Mouse (Mus musculus): ENCODE measurements around the gene Rps6kl1. TPM values are rescaled to one million over a fixed set of nuclear protein-coding genes. Genes with fewer than 3 reads are reported as not detected.

The Rps6kl1 gene
- polyA plus RNA-seq, 1 experiment from 2014 or later = 1.7 TPM

DNA sequence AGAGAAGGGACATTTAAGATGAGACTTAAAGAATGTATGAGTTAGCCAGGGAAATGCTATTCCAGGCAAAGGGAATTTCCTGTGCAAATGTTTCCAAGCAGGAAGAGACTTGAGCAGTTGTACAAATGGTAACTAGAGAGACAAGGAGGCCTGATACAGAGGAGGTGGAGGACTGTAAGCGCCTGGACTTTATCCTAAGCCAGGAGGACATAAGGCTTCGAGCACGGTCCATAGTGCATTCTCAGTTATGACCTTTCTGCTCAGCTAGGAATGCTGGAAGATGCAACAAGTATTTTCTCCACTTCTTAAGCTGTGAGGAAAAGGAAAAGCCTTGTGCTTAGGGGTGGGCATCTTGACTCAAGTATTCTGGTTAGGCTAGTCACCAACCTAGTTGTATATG lies 37.7 kb downstream of the Rps6kl1 start:
- no peak for ATAC-seq (ENCODE audit: insufficient number of reproducible peaks, insufficient read depth, low FRiP score, low TSS enrichment)
- peaks cover 25% of the 10 kb centered on the region for H3K4me1 ChIP-seq
- 97% methylated on average over 3 of the region's 3 CpGs for WGBS

DNA sequence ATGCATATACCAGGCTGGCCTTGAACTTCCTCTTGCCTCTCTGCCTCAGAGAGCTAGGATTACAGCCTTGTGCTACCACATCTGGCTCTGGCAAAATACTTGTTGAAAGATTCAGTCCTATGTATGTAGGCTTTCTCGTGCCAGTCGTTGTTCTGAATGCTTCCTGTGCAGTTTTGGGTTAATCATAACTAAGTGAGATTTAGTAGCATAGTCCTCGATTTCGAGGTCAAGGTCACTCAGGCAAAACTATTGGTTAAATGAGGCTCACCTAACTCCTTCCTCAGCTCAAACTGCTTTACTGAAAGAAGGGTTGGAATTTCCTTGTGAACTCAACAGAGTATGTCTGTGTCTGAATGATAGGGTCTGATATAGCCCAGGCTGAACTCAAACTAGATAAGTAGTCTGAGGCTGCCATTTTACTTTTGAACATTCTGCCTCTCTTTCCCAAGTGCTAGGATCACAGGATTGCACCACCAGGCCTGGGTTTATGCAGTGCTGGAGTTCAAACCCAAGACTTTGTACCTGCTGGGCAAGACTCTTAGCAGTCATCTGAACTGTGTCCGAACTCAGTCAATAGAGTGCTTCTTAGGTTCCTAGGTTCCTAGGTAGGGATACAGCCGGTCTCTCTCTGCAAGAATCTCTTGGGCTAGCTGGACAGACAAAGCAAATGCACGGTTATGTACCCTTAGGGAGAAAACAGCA lies 38.4 kb downstream of the Rps6kl1 start:
- peak overlapping the region; percentile 86; the same call in 1 of the 2 replicates for H3K4me2 ChIP-seq (replicated peaks)
- H3K27me3 ChIP-seq = no peaks in the 10 kb centered on the region
- no peak overlapping the region for H3K4me3 ChIP-seq
- no peak for ATAC-seq (ENCODE audit: insufficient number of reproducible peaks, insufficient read depth, low FRiP score, low TSS enrichment)
- no peak overlapping the region for H3K9ac ChIP-seq
- H3K4me1 ChIP-seq = peaks cover 25% of the 10 kb centered on the region
- H3K27ac ChIP-seq = no peak overlapping the region
- 0 out of 2 replicates have a peak, but pooled peaks cover 8% of the 10 kb centered on the region for H3K36me3 ChIP-seq
- WGBS = 81% methylated on average over 7 of the region's 7 CpGs
- H3K9me3 ChIP-seq = no peaks in the 10 kb centered on the region

More for the DNA sequence above, 37.7 kb downstream of the Rps6kl1 start:
- Histone ChIP-seq H3K36me3 (peaks cover 12% of the 10 kb centered on the region), H3K4me2 (replicated peaks) (no peak overlapping the region), H3K4me3 (no peak overlapping the region), H3K9ac (no peak overlapping the region), H3K27me3 (no peaks in the 10 kb centered on the region), H3K27ac (no peak overlapping the region), H3K9me3 (no peaks in the 10 kb centered on the region)

DNA sequence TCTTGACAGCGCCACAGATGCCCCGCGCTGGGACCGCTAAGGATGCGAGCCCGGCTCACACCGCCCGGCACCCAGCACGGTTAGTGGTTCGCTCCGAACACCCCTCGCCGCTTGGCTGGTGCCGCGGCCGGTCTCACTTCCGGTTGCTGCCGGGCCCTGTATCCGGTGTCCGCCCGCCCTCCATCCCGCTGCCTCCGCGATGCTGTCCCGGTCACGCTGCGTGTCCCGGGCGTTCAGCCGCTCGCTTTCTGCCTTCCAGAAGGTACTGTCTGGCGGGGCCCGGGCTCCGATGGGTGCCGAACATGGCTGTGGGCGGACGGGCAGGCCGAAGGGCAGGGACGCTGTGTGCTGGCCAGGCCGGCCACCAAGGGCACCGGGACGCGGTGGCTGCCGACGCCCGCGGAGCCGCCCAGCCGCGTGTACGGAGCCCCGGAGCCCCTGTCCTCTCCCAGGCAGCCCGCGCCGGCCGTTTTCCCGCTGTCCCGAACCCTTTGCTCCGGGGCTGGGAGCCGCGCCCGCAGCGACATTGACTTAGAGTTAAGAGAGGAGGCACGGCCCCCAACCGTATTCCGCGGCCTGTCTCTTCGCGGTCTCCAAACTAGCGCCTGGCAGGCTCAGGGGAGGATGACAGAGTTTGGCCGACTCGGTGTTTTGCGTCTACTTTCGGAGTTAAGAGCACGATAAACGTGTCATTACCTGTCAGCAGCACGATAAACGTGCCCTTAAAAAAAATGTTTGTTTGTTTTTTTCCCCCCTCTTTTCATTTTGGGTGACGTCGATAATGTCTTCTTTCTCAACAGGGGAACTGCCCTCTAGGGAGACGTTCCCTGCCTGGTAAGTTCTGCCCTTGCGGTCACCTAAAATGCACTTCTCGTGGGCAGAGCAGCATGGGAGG lies 40.1 kb downstream of the Rps6kl1 start, which contains the start of the genes Prox2 and Dlst:
Gene Prox2 (minus strand): TSS at position 62 of the 895 bp plus-strand sequence.
Gene Dlst (plus strand): TSS at position 136 of the 895 bp plus-strand sequence.
- Histone ChIP-seq H3K4me2 (replicated peaks) (peak within 1 kb of the TSS; percentile 86), H3K4me1 (peaks cover 31% of the 10 kb centered on the region), H3K27ac (peak within 1 kb of the TSS; percentile 86), H3K4me3 (peak within 1 kb of the TSS; percentile 100), H3K9me3 (no peaks in the 10 kb centered on the region), H3K36me3 (0 out of 2 replicates have a peak, but pooled peaks cover 8% of the 10 kb centered on the region), H3K27me3 (no peaks in the 10 kb centered on the region), H3K9ac (peak within 1 kb of the TSS; percentile 96)
- under 1% methylated on average over 83 of the region's 83 CpGs for WGBS
- ATAC-seq (ENCODE audit: insufficient number of reproducible peaks, insufficient read depth, low FRiP score, low TSS enrichment) = peak; percentile 85

DNA sequence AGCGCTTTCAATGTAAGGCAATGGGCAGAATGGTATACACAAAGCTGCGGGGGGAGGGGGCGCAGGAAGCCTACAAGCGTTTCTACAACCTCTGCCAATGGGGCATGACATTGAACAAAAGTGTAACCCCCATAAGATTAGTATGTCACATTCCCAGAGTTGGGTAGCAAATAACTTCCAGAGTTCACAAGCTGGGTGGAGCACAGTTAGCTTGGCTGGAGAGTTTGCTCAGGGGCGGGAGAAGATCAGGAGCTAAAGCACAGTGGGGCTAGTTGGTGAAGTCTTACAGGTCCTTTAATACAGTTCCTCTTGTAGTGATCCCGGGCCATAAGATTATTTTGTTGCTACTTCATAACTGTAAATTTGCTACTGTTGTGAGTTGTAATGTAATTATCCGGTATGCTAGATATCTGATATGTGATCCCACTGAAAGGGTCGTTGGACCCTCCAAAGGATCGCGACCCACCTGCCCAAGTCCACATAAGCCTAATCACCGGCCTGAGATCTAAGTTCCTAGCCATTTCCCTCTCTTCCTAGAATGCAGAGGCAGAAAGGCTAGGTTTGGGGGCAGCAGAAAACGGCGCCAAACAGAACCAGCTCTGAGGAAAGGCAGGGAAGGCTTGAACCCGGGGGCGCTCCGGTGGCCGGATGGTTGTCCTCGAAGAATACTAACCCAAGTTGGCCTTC lies 40.9 kb downstream of the Rps6kl1 start:
- Histone ChIP-seq H3K27ac (peak overlapping the region; percentile 86), H3K9me3 (no peaks in the 10 kb centered on the region), H3K9ac (peak overlapping the region; percentile 96), H3K27me3 (no peaks in the 10 kb centered on the region), H3K4me1 (peaks cover 31% of the 10 kb centered on the region), H3K4me3 (peak overlapping the region; percentile 100), H3K36me3 (0 out of 2 replicates have a peak, but pooled peaks cover 3% of the 10 kb centered on the region), H3K4me2 (replicated peaks) (peak overlapping the region; percentile 86)
- peak; percentile 73; the same call in 1 of the 2 replicates for ATAC-seq (ENCODE audit: insufficient number of reproducible peaks, insufficient read depth, low FRiP score, low TSS enrichment)
- 12% methylated on average over 18 of the region's 18 CpGs for WGBS

DNA sequence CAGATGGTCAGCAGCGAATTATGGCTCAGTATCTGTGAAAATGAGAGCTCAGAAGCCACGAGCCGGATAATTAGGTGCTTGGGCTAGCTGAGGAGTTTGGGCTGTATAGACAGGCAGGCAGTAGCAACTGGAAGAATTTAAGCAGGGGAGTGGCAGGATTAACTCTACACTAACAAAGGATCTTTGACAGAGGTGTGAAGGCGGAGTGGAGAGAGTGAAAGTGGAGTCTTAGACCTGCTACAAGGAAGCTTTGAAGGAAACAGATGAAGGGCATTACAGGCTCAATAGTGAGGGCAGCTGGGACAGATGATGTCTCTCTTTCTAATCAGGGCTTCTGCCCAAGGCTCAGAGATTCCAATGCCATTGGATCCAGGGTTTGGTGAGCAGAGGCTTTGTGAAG lies 41.6 kb downstream of the Rps6kl1 start:
- H3K4me2 ChIP-seq (replicated peaks) = peak overlapping the region; percentile 86; the same call in 1 of the 2 replicates
- ATAC-seq (ENCODE audit: insufficient number of reproducible peaks, insufficient read depth, low FRiP score, low TSS enrichment) = no peak
- H3K9me3 ChIP-seq = no peaks in the 10 kb centered on the region
- WGBS = 49% methylated on average over 4 of the region's 4 CpGs
- peaks cover 31% of the 10 kb centered on the region for H3K4me1 ChIP-seq
- H3K27me3 ChIP-seq = no peaks in the 10 kb centered on the region
- H3K27ac ChIP-seq = no peak overlapping the region
- H3K9ac ChIP-seq = no peak overlapping the region
- H3K4me3 ChIP-seq = no peak overlapping the region; the same call in 1 of the 2 replicates
- no peaks in the 10 kb centered on the region for H3K36me3 ChIP-seq

DNA sequence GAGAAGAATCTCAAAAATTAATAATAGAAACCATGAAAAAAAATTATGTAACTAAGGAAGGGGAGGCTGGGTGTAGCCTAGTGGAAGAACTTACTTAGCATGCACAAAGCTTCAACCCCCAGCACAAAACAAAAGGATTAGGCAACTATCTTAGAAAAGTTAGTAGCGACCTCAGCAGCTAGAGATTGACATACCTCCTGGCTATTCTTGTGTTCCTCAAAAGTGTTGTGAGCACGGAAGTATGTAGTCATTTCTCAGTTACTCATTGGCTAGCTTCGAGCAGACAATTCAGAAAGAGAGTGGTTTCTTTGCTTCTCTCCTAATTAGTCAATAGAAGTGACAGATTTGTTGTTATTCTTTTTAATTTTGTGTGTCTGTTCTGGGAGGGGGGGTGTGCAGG lies 42.4 kb downstream of the Rps6kl1 start:
- peaks cover 31% of the 10 kb centered on the region for H3K4me1 ChIP-seq

DNA sequence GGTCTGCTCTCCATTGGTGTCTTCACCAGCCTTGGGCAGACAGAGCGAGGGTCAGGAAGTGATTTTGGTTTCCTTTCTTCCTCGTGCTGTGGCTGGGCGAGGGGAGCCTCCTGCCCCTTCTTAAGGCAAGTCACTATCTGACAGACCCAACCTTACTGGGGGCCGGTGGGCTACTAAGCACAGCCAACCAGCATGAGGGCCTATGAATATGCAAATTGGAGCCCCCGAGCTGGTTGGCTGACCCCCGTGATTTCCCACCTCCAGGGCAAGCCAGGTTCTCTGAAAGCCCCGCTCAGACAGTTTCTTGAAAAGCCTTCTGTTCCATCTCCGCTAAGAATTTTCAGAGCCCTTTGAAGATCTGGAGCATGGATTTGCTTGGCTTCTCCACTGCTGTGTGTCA lies 44.8 kb downstream of the Rps6kl1 start:
- Histone ChIP-seq H3K9ac (no peak overlapping the region), H3K4me2 (replicated peaks) (peak overlapping the region; percentile 26), H3K27ac (no peak overlapping the region), H3K4me3 (no peak overlapping the region; the same call in 1 of the 2 replicates), H3K36me3 (no peaks in the 10 kb centered on the region), H3K4me1 (peaks cover 15% of the 10 kb centered on the region), H3K27me3 (no peaks in the 10 kb centered on the region), H3K9me3 (no peaks in the 10 kb centered on the region)
- 3% methylated on average over 8 of the region's 8 CpGs for WGBS
- no peak for ATAC-seq (ENCODE audit: insufficient number of reproducible peaks, insufficient read depth, low FRiP score, low TSS enrichment)

More for the DNA sequence above, 42.4 kb downstream of the Rps6kl1 start:
- ATAC-seq (ENCODE audit: insufficient number of reproducible peaks, insufficient read depth, low FRiP score, low TSS enrichment) = no peak
- H3K27me3 ChIP-seq = no peaks in the 10 kb centered on the region
- no peak overlapping the region for H3K27ac ChIP-seq
- no peak overlapping the region for H3K9ac ChIP-seq
- no peak overlapping the region for H3K4me3 ChIP-seq
- H3K36me3 ChIP-seq = no peaks in the 10 kb centered on the region
- no peak overlapping the region for H3K4me2 ChIP-seq (replicated peaks)
- 72% methylated on average over 3 of the region's 3 CpGs for WGBS
- no peaks in the 10 kb centered on the region for H3K9me3 ChIP-seq

DNA sequence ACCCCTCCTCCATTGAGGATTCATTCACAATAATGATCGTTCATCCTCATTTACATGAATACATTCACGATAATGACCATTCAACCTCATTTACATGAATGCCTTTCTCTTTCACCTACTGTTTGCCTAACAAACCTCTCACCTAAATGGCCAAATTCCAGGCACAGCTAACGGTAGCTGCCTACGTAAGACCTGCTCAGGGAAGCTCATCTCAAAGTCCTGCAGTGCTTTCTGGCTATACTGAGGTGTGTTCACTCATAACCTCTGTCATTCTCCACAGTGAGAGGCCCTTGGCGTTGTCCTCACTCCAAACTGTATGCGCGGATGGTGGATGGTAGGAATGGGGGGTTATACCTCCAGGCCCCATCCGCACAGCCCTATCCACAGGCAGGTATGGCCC lies 46.3 kb downstream of the Rps6kl1 start:
- no peak overlapping the region for H3K27ac ChIP-seq
- H3K9ac ChIP-seq = no peak overlapping the region
- H3K9me3 ChIP-seq = no peaks in the 10 kb centered on the region
- no peak for ATAC-seq (ENCODE audit: insufficient number of reproducible peaks, insufficient read depth, low FRiP score, low TSS enrichment)
- no peak overlapping the region for H3K4me3 ChIP-seq
- H3K4me1 ChIP-seq = peaks cover 12% of the 10 kb centered on the region
- no peaks in the 10 kb centered on the region for H3K27me3 ChIP-seq
- WGBS = 88% methylated on average over 8 of the region's 8 CpGs
- no peaks in the 10 kb centered on the region for H3K36me3 ChIP-seq
- no peak overlapping the region for H3K4me2 ChIP-seq (replicated peaks)

DNA sequence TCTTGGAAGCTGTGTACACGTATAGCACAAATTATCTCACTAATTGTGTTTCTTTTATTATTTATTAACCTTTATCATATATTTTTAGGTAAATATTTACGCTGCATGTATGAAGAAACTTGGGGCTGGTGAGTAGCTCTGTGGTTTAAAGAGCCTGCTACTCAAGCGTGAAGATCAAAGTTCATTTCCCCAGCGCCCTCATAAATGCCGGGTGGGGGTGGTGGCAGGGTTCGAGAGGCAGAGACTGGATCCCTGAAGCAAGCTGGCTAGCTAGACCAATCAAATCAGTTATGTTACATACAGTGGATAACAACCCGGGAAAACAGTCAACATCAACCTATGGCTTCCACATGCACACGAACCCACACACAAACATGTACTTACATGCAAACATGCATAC lies 48.0 kb downstream of the Rps6kl1 start:
- Histone ChIP-seq H3K36me3 (no peaks in the 10 kb centered on the region), H3K27me3 (no peaks in the 10 kb centered on the region), H3K4me2 (replicated peaks) (no peak overlapping the region), H3K9ac (no peak overlapping the region), H3K9me3 (no peaks in the 10 kb centered on the region), H3K4me1 (peaks cover 6% of the 10 kb centered on the region), H3K27ac (no peak overlapping the region), H3K4me3 (no peak overlapping the region)
- ATAC-seq (ENCODE audit: insufficient number of reproducible peaks, insufficient read depth, low FRiP score, low TSS enrichment) = no peak
- 85% methylated on average over 8 of the region's 8 CpGs for WGBS

DNA sequence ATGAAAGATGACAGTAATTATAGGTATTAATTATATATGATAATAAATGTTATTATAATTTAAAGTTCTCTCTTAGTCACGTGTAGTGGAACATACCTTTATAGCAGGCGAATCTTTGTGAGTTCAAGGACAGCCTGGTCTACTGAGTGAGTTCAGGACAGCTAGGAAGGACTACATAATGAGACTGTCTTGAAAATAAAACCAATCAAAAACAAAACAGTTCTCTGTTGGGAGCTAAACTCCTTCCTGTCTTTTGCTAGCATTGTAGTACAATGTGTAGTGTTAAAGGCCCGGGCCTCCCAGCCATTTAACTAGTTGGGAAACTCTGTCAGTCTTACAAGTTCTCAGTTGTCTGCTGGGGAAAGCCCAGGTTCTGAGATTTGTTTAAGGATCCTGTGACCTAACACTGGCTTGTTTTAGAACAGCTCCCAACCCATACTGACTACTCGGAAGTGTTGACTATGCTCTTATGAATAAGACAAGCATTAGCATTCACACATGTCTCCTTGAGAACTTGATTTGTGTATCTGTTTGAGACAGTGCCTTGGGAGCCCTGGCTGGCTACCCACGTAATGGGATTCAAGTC lies 49.5 kb downstream of the Rps6kl1 start:
- Histone ChIP-seq H3K36me3 (no peaks in the 10 kb centered on the region), H3K4me1 (peaks cover 5% of the 10 kb centered on the region), H3K9me3 (no peaks in the 10 kb centered on the region), H3K27ac (no peak overlapping the region), H3K9ac (no peak overlapping the region), H3K4me2 (replicated peaks) (no peak overlapping the region), H3K27me3 (no peaks in the 10 kb centered on the region), H3K4me3 (no peak overlapping the region)
- no peak for ATAC-seq (ENCODE audit: insufficient number of reproducible peaks, insufficient read depth, low FRiP score, low TSS enrichment)
- WGBS = 77% methylated on average over 5 of the region's 5 CpGs

DNA sequence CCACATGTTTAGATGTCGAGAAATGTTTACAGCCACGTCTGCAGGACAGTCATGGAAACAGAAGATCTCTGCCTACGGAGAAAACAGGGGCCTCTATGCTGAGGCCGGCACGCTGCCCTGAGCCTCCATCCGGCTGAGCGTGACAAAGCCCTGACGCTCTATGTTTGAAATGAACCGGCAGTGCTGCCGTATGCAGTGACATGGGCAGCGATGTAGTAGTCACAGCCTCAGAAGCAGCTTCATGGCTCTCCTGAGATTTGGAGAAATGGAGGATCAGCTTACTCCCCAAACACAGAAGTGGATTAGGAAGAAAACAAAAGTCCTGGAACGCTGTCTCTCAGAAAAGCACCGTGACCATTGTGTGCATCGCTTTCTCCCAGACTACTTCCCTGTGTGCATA lies 50.1 kb downstream of the Rps6kl1 start:
- Histone ChIP-seq H3K9me3 (no peaks in the 10 kb centered on the region), H3K4me2 (replicated peaks) (peak overlapping the region; percentile 9; the same call in 1 of the 2 replicates)
- WGBS = 48% methylated on average over 14 of the region's 14 CpGs

More for the DNA sequence above, 50.1 kb downstream of the Rps6kl1 start:
- no peaks in the 10 kb centered on the region for H3K36me3 ChIP-seq
- no peak overlapping the region for H3K4me3 ChIP-seq
- no peak for ATAC-seq (ENCODE audit: insufficient number of reproducible peaks, insufficient read depth, low FRiP score, low TSS enrichment)
- no peaks in the 10 kb centered on the region for H3K27me3 ChIP-seq
- no peaks in the 10 kb centered on the region; the same call in 1 of the 2 replicates for H3K4me1 ChIP-seq
- H3K27ac ChIP-seq = no peak overlapping the region
- H3K9ac ChIP-seq = no peak overlapping the region
